Comparison of ENCODE assay signal across 8 mouse cellular contexts in genomic region chr16:4420298-4421054, GRCm38 (mm10). TPM values are rescaled to one million over a fixed set of nuclear protein-coding genes. Genes with fewer than 3 reads are reported as not detected.
DNase-seq lines count a peak whose midpoint lies in the region; ATAC-seq lines count a peak whose summit lies in the region.

TSS of gene Adcy9 (minus strand) at chr16:4420498.

- no peaks in the 10 kb centered on the region for H3K9me3 ChIP-seq in lung, embryonic 16.5 days (ENCODE audit: control insufficient read depth, low read length)

- DNase-seq in MN1 (ENCODE audit: low spot score), result peak; percentile 88
- DNase-seq in cerebellum, adult 8-10 months, result peak; percentile 89
- DNase-seq in layer of hippocampus, adult 9-11 months, result peak; percentile 94
- peak; percentile 74 for DNase-seq in ovary, postnatal 10 days (ENCODE audit: low spot score)
- DNase-seq in thymus, postnatal 10 days (ENCODE audit: low spot score in 2 of 2), result peak; percentile 87 to 94

- H3K27me3 ChIP-seq in lung, embryonic 16.5 days (ENCODE audit: control insufficient read depth, insufficient read depth, low read depth, low read length), result peaks cover 3% of the 10 kb centered on the region

- under 1% methylated on average over 41 of the region's 64 CpGs for WGBS in lung, embryonic 16.5 days

- peak; percentile 77 for ATAC-seq in frontal cortex, adult (ENCODE audit: low TSS enrichment)
- peak; percentile 73 to 77 for ATAC-seq in hematopoietic stem cell, adult 5-6 weeks (replicated peaks in 1 of 2; ENCODE audit: insufficient read depth in 1 of 2, low FRiP score in 2 of 2, low TSS enrichment in 1 of 2, low read depth in 1 of 2, poor library complexity in 2 of 2, severe bottlenecking in 2 of 2)
- peak; percentile 97 for ATAC-seq in lung, embryonic 16.5 days (ENCODE audit: low read depth)

- peak within 1 kb of the TSS; percentile 80 for H3K9ac ChIP-seq in lung, embryonic 16.5 days (ENCODE audit: low read length)

- peak within 1 kb of the TSS; percentile 50 for H3K27ac ChIP-seq in lung, embryonic 16.5 days (ENCODE audit: low read length)

- H3K4me1 ChIP-seq in lung, embryonic 16.5 days (replicated peaks; ENCODE audit: control insufficient read depth, insufficient read depth, low read length), result peaks cover 21% of the 10 kb centered on the region

- H3K4me2 ChIP-seq in lung, embryonic 16.5 days (ENCODE audit: low read depth, low read length), result peak within 1 kb of the TSS; percentile 97

- H3K36me3 ChIP-seq in lung, embryonic 16.5 days (ENCODE audit: control insufficient read depth, insufficient read depth, low read length), result no peaks in the 10 kb centered on the region

- peak within 1 kb of the TSS; percentile 82 for H3K4me3 ChIP-seq in lung, embryonic 16.5 days (ENCODE audit: low read length)

RNA-seq across cellular contexts. Expression of gene Adcy9, which starts in this region (rescaled TPM):
- total RNA-seq in hematopoietic stem cell, adult 5-6 weeks (2017), result 13.1 and 16.7 TPM in 2 replicates
- 1.4 and 1.5 TPM in 2 replicates for polyA plus RNA-seq in lung, embryonic 16.5 days (2015; fragmentation: Nextera tagmentation; extraction: Ambion mirVana)

Comparison
In these comparisons a context has a peak if more than half of its experiments do, and no peak if none do; other contexts are left out.
1. Peak in every context shown above with its lines: DNase-seq, ATAC-seq, H3K4me3 ChIP-seq and H3K27ac ChIP-seq.